Mouse (Mus musculus) spleen, embryonic (tissue): ENCODE results near the gene Olfr331.
"Not testable (repeated sequence)": the region's sequence is repeated elsewhere in the genome, so short reads cannot be mapped to it uniquely, and the experiment has no call there.

Experiments
- CTCF ChIA-PET: fragments of 350-600 bp; sonication (Branson Sonifier 250); formaldehyde crosslinking; loops from one replicate; lab custom pipeline; 2022; lab: Charles Lee

Gene Olfr331

DNA sequence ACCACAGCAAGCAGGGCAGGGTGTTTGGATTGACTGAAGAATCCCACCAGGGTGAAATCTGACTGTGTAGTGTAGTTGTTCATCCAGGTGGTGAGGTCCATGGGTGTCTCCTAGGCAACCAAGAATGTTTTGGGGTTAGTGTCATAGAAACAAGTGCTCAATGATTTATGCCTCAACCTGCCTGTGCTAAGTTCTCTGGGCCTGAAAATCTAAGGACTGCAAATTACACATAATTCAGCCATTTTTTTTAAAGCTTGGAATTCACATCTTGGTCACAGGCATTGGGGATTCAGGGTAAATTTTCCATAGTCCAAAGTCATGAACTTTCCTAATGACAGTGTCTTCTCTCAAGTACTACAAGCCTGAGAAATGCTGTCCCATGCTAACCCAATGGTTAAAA, at the start of gene Olfr331:
TSS of gene Olfr331 (minus strand) at position 101 of the 400 bp plus-strand sequence.
- CTCF ChIA-PET: not testable (repeated sequence)

DNA sequence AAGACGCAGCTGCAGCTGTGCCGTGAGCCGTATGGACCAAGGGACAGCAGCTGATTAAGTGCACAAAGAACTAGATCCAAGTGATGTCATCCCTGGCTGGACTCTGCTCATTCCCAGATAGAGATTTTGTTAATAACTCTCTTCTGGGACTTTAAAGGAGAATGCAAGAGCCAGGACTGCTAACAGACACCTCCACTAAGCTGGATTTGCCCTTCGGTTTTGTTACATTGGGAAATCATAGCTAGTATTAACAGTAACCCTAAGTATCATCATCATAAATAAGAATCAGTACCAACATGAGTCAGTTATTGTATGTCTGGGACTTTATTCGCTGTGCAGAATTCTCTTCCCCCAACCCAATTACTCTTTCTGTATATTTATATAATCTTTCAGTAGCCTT, 44.0 kb upstream of the Olfr331 start, which contains the start of gene Olfr329-ps:
TSS of gene Olfr329-ps (minus strand) at position 101 of the 400 bp plus-strand sequence.
- CTCF ChIA-PET: no interaction called here

DNA sequence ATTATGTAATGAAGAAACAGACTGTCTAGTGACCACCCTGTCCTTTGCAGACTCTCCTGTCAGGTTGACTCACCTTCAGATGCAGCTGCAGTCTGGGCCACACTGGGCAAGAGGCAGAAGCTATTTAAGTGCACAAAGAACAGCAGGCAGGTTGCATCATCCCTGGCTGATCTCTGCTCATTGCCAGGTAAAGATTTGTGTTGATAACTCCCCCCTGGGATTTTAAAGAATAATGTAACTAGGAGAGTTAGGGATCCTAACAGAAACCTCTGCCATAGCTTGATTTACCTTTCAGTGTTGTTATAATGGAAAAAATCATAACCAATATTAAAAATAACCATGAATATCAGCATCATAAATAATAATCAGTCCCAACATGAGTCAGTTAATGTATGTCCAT, 32.4 kb upstream of the Olfr331 start, which contains the start of gene Olfr330:
TSS of gene Olfr330 (minus strand) at position 101 of the 400 bp plus-strand sequence.
- CTCF ChIA-PET: not testable (repeated sequence)

DNA sequence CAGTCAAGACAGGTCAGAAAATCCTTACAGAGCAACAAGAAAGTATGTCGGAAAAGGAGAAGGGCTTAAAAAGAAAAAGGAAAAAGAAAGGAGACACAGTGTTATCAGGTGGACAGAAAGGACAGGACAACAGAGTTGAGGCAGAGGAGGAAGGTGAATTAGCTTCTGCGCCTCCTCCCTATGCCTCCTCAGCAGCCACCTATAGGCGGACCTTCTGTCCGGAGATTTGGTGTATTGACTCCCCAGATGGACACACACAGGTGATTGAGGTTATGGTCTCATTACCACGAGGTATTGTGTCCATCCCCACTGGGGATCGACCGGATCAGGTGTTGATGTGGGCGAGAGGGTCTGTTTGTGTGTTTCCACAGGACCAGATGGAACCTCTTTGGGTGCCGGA, 17.4 kb upstream of the Olfr331 start:
- CTCF ChIA-PET: not testable (repeated sequence)

DNA sequence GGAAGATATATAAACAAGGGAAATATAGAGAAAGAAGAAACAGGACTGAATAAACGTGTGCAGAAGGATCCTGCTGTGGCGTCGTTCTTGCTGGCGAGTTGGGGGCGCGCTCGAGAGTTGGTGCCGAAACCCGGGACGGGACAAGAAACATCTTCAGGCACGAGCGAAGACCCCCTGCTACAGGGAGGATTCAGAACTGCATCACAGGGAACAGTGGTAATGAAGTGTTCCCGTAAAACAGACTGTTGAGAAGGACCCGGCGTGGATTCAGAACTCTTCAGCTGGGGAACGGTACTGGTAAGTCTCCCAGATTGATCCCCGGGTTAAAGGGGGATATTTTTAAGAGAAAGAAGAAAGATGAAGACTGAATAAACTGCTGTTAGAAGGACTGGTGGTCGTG, 16.5 kb upstream of the Olfr331 start:
- CTCF ChIA-PET: not testable (repeated sequence)

DNA sequence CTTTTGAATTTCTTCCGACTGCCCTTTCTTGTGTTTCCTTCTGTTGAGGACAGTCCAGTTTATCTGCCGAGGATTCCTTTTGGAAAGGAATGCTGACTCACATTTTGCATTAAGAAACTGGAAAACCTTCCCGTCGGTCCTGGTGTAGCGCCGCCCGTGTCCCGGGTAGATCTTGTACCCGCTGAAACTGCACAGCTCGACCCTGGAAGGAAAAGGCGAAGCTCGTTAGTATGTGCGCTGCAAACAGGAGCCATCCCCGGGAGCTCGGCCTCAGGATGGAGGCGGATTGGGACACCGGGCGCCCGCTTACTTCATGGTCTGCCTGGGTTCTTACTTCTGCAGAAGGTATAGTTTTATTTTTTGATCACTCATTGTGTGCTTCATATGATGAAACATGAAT, 6.7 kb upstream of the Olfr331 start:
- CTCF ChIA-PET: not testable (repeated sequence)

DNA sequence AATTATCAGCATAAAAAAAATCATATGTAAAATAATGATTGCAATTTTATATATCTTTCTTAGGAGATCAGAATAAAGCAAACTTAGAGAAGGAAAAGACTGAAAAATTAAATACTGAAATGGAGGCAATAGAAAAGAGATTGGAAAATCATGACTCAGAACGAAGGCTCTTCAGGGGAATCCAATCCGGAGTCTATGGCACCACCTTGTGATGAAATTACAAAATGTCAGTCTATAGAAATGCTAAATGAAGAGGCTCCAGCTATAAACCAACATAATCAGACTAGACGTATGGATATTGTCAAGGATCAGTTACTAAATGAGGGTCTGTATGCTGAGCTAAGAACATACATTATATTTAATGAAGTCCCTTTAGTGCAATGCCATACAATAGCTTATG, 3.1 kb downstream of the Olfr331 start:
- CTCF ChIA-PET: no interaction called here

DNA sequence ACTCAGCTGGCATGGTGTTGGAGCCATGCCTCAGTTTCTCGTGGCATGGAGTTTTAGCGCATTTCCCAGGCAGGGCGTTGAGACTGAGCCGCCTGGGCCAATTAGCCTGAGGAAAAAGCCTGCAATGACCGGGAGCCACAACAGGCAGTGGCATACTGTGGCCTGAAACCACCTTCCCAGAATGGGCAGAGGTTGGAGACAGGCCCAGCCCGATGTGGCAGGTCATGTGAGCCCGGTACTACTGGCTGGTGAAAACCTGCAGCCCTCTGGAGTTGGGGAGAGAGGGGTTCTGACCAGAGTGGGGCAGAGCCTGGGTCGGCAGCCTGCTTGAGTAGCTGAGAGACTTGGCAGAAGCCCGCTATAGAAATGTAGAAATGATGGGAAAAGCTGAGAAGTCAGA, 3.6 kb downstream of the Olfr331 start:
- CTCF ChIA-PET: no interaction called here

DNA sequence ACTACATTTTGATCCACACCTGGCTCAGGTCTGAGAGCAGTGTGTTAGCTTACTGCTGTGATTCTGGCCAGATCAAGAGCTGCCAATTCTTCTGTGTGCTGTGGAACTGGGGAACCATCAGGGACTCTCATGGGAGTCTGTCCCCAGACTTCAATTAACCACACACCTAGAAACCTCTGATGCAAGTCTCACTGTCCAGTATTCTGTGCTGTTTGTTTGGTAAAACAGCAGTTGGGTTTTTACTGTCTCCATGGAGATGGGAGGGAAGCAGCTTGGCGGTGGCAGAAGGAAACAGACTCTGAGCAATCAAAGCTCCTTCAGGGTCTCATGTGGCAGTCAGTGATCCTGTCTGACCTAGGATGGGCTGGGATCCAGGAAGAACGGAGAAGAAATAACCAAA, 9.9 kb downstream of the Olfr331 start, which contains the start of gene Olfr332:
TSS of gene Olfr332 (minus strand) at position 101 of the 400 bp plus-strand sequence.
- CTCF ChIA-PET: interaction anchor here (0.7 kb wide), 1 partner anchor 84 kb away, joined by 3 read pairs; no protein-coding TSS in a partner anchor

DNA sequence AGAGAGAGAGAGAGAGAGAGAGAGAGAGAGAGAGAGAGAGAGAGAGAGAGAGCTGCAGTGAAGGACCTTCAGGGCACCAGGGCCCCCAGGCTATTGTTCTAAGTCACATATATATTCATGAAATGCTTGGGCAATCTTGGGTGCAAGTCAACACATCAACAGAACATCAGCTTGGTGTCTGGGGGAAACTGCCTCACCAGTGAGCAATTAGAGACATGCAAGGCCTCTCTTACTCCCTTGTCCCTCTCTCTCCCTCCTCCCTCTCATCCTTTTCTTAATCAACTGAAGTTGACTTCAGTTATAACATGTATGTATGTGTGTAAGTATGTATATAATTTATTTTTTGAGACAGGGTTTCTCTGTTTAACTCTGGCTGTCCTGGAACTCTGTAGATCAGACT, 40.2 kb downstream of the Olfr331 start, which contains the start of gene Olfr30:
TSS of gene Olfr30 (minus strand) at position 101 of the 400 bp plus-strand sequence.
- CTCF ChIA-PET: no interaction called here

DNA sequence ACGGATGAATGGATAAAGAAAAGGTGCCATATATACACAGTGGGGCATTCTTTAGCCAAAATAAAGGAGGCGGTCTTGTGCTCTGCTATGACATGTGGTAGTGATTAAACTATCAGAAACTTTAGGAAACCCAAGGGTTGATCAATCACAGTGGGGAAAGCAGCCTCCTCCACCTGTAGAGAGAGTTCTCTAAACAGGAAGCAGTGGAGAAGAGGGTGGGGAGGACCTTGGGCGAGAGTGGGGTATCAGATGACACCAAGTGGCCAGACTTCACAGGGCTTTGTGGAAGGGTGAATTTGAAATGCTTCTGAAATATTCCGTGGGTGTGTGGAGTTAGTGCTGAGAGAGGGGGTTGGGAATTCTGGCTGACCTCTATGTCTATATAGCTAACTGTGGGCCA, 48.8 kb downstream of the Olfr331 start:
- CTCF ChIA-PET: no interaction called here

DNA sequence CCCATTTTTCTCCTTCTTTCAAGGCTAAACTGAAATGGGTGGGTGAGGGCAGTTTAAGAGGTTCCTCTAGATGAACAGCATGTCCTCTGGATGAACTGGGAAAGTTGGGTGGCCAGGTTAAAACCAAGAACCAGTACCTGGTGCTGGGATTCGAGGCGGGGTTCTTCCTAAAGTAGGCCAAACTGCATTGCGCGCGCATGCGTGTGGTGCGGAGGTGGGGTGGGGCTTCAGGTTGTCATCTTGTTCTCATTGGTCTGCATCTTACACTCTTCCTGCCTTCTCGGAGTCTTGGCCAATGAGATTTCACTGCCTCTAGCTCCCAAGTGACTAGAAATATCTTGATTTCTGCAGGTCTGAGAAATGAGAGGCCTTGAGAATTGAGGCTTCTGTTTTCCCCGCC, 49.6 kb downstream of the Olfr331 start, which contains the start of gene Lypd9:
TSS of gene Lypd9 (minus strand) at position 165 of the 400 bp plus-strand sequence.
- CTCF ChIA-PET: no interaction called here
